Mouse (Mus musculus) thymus, postnatal 36 days (tissue): ENCODE measurements around the gene Sec14l4.
A peak's percentile ranks its signal among the peaks of the same experiment; 100 is the strongest.

ENCODE experiments used
- DNase-seq, 2 experiments: peaks; one replicate each; pipeline ENCODE4 v3.0.0; 2022; ENCODE audit warnings: mixed read lengths in 2 of 2

Gene Sec14l4

GRCm38 (mm10) chr11:4027561-4028334 lies 3.5 kb upstream of the Sec14l4 start:
- no peak for DNase-seq

DNA sequence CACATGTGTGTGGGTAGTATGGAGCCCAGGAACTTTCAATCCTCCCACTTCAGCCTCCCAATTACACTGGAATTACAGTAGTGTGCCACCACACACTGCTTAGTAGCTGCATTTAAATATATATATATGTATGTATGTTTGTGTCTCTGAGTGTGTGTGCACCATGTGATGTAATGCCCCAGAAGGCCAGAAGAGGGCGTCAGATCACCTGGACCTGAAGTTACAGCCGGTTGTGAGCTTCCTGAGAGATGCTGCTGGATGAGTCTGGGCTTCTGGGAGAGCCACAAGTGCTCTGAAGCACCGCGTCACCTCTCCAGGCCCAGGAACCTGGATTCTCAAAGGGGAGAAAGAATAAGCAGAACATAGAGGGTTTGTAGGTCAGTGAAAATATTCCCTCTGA lies 1.9 kb upstream of the Sec14l4 start:
- no peak for DNase-seq

- no peak for DNase-seq
These were observed 699 bp downstream of the Sec14l4 start for GRCm38 (mm10) chr11:4031961-4032360.

GRCm38 (mm10) chr11:4033471-4033870 lies 2.2 kb downstream of the Sec14l4 start:
- DNase-seq = no peak

DNA sequence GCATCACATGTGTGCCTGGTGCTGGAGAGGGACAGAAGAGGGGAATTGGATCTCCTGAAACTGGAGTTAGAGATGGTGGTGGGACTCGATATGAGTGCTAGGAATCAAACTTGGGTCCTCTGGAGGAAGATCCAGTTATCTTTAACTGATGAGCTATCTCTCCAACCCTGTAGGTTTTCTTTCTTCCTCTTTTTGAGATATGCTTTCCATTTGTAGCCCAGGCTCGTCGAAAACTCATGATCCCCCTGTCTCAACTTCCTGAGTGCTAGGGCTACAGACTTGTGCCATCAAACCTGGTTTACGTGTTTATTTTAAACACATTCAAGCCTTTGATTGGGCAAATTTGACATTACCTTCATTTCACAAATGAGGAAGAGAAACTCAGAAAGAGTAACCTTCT lies 2.9 kb downstream of the Sec14l4 start:
- no peak for DNase-seq

- no peak for DNase-seq
These were observed 4.0 kb downstream of the Sec14l4 start for GRCm38 (mm10) chr11:4035116-4035892.

DNA sequence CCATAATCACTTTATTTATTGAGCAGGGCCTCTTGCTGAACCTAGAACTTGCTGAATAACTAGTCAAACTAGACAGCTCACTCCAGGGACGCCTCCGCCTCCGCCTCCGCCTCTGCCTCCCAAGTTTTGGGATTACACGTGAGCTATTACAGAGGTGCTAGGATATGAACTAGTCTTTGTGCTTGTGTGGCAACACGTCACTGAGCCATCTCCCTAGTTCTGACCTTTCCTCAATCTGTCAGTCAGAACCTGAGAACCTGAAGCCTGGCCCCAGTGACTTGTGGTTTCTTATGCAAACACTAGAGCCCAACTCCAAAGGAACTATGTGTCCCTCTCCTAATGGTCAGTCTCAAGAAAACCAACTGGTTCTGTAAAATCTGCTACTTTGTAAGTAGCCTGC lies 4.7 kb downstream of the Sec14l4 start:
- DNase-seq = no peak

DNA sequence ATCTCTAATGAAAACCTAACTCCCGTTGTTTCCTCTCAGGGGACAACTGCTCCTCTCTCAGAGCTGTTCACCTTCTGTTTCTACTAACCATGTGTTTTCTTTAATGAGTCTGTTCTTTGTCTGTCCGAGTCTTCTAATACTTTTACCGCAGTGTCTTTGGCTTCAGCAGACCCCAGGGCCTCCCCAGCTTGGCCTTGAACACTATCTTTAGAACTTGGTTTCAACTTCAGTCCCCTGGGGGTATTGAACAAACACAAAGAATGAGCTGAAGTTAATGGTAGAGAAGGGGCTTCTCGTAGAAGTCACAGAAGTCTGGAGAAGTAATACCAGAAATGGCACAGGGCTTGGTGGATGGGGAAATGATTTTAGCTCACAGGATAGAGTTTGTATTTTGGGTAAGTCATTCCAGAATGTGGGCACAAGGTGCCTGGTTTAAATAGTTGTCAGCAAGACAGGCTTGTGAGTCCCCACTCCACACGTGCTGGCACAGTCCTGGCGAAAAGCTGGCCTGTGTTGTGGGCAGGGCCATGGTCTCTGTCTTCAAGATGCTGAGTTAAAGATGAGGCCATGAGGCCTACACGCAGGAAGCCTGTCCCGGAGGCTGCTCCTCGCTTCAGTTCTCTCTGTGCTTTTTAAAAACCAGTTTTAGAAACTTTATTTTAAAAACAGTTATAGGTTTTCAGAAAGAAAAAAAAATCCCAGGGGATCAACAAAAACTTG lies 5.3 kb downstream of the Sec14l4 start:
- no peak for DNase-seq

GRCm38 (mm10) chr11:4039951-4040350 lies 8.7 kb downstream of the Sec14l4 start:
- DNase-seq = no peak

GRCm38 (mm10) chr11:4041123-4041625 lies 9.9 kb downstream of the Sec14l4 start:
- no peak for DNase-seq

GRCm38 (mm10) chr11:4043081-4043480 lies 11.8 kb downstream of the Sec14l4 start:
- no peak for DNase-seq

- no peak for DNase-seq
These were observed 15.3 kb downstream of the Sec14l4 start for GRCm38 (mm10) chr11:4046526-4046925.

GRCm38 (mm10) chr11:4047766-4048165 lies 16.5 kb downstream of the Sec14l4 start:
- DNase-seq = no peak

- DNase-seq = no peak
These were observed 17.2 kb downstream of the Sec14l4 start for GRCm38 (mm10) chr11:4048438-4048837.

- DNase-seq = peak; percentile 37 to 52
These were observed 22.3 kb downstream of the Sec14l4 start for GRCm38 (mm10) chr11:4053586-4053985.

GRCm38 (mm10) chr11:4060866-4061575 lies 29.8 kb downstream of the Sec14l4 start:
- DNase-seq = no peak

GRCm38 (mm10) chr11:4062523-4062922 lies 31.3 kb downstream of the Sec14l4 start:
- DNase-seq = no peak

- DNase-seq = no peak
These were observed 31.7 kb downstream of the Sec14l4 start for GRCm38 (mm10) chr11:4062981-4063380.

DNA sequence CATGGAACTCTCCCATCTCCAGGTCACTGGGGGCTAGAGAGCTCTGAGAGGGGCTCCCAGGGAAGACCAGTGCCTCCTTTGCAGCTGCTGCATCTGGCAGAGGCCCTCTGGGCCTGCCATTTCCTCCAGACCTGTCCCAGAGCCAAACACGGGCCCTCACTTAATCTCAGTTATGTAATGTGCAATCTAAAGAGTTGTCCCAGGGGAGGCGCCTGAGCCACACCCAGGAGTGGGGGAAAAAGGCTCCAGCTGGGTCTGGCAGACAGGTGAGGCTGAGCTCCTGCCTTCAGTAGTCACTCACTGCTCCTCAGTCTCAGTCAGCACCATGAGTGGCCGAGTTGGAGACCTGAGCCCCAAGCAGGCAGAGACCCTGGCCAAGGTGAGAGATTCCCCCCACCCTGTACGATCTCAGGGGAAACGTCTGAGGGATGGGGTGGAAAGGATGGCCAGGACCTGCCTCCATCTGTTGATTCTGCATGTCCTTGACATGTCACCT lies 33.4 kb downstream of the Sec14l4 start, which contains the start of gene Sec14l3:
Sec14l3 (plus strand) TSS at position 215 of the 496 bp plus-strand sequence.
- no peak for DNase-seq

- DNase-seq = no peak
These were observed 38.4 kb downstream of the Sec14l4 start for GRCm38 (mm10) chr11:4069664-4070063.

DNA sequence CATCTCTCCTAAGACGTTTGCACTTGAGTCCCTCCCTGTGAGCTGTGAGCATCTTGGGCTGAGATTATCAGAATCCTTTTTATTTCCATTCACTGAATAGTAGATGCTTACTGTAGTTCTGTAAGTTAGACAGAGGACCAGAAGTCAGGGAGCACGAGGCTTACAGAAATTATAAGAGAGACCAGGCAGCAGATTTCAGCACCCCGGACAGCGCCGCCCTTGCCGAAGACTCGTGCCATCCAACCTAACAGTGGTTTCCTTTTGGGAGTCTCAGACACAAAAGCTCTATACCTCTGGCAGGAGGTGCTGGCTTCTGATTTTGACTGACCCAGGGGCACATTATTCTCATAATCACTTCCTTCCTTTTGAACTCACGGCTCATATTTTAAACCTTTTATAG lies 45.4 kb downstream of the Sec14l4 start:
- DNase-seq = peak; percentile 30 to 39

DNA sequence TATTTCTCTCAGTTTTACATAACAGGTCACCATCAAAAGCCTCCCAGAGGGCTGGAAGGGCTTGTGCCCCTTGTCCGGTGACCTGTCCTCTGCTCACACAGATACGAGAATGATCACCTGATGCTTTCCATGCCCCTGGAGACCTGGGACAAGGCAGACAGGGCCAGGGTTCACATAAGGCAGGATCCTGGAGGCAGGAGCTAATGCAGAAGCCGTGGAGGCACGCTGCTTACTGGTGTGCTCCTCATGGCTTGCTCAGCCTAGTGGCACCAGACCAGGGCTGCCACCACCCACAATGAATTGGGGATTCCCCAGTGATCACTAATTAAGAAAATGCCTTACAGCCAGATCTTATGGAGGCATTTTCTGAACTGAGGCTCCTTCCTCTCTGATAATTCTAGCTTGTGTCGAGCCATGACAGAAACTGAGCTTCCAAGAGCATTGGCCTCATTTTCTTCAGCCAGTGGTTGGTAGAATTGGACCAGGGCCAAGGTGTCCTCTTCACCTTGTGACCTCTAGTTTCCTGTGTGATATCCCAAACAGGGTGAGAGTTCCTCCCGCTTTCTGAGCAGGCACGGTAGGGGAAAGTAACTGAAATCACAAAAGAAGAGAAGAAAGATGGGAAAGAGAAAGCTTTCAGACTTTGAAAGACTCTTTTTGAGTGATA lies 47.1 kb downstream of the Sec14l4 start:
- no peak for DNase-seq
